Mouse (Mus musculus) liver, embryonic 13.5 days (tissue): Measurements from ENCODE around the gene Zfp580. TPM values are rescaled to one million over a fixed set of nuclear protein-coding genes. Genes with fewer than 3 reads are reported as not detected.
A peak's percentile ranks its signal among the peaks of the same experiment; 100 is the strongest.
"Not testable (repeated sequence)": the region's sequence is repeated elsewhere in the genome, so short reads cannot be mapped to it uniquely, and the experiment has no call there.

ENCODE experiments used
- ATAC-seq: fragments of 200-750 bp; cut with Nextera tagmentation; 2 replicates; pipeline ENCODE4 v1.8.0; 2017; ENCODE audit warnings: low read depth, mild to moderate bottlenecking, moderate number of reproducible peaks, moderate library complexity
- DNase-seq: peaks from one replicate; pipeline ENCODE4 v3.0.0; 2022
- H3K27ac ChIP-seq: fragments of 300-500 bp; sonication (generic); 2 replicates; pipeline ENCODE4 v1.5.1; 2015; ENCODE audit warnings: moderate library complexity, mild to moderate bottlenecking, inconsistent platforms
- H3K27me3 ChIP-seq: fragments of 300-500 bp; sonication (generic); 2 replicates; pipeline ENCODE4 v1.6.1; 2015; ENCODE audit warnings: mild to moderate bottlenecking, inconsistent platforms
- H3K36me3 ChIP-seq: fragments of 300-500 bp; sonication (generic); 2 replicates; pipeline ENCODE4 v1.6.1; 2015; ENCODE audit warnings: mild to moderate bottlenecking, inconsistent platforms
- H3K4me1 ChIP-seq: fragments of 300-500 bp; sonication (generic); replicated peaks from 2 replicates; pipeline ENCODE4 v1.6.1; 2015; ENCODE audit warnings: inconsistent platforms
- H3K4me2 ChIP-seq: fragments of 300-500 bp; sonication (generic); 2 replicates; pipeline ENCODE4 v1.6.1; 2015; ENCODE audit warnings: inconsistent platforms, mild to moderate bottlenecking, moderate library complexity
- H3K4me3 ChIP-seq: fragments of 300-500 bp; sonication (generic); replicated peaks from 2 replicates; pipeline ENCODE4 v1.5.1; 2015; ENCODE audit warnings: mild to moderate bottlenecking, inconsistent platforms
- H3K9ac ChIP-seq: fragments of 300-500 bp; sonication (generic); 2 replicates; pipeline ENCODE4 v1.6.1; 2015; ENCODE audit warnings: mild to moderate bottlenecking, inconsistent platforms
- H3K9me3 ChIP-seq: fragments of 300-500 bp; sonication (generic); replicated peaks from 2 replicates; pipeline ENCODE4 v1.6.1; 2016; ENCODE audit warnings: inconsistent platforms
- WGBS: fragments of 180-500 bp; shearing (Covaris S2); methylation state at CpG from one replicate; pipeline ENCODE4 v1.1.7; 2015; ENCODE audit not compliant: insufficient replicate concordance; 5-methylcytosine and 5-hydroxymethylcytosine counted together
- polyA plus RNA-seq: library from polyadenylated mRNA; unstranded; fragments of >200 nt; fragmentation: Nextera tagmentation; extraction: Ambion mirVana; gene quantifications from 2 replicates; pipeline ENCODE4 v1.2.1, GENCODE M21; 2015

Gene Zfp580
- polyA plus RNA-seq: 2.2 and 2.7 TPM in 2 replicates

DNA sequence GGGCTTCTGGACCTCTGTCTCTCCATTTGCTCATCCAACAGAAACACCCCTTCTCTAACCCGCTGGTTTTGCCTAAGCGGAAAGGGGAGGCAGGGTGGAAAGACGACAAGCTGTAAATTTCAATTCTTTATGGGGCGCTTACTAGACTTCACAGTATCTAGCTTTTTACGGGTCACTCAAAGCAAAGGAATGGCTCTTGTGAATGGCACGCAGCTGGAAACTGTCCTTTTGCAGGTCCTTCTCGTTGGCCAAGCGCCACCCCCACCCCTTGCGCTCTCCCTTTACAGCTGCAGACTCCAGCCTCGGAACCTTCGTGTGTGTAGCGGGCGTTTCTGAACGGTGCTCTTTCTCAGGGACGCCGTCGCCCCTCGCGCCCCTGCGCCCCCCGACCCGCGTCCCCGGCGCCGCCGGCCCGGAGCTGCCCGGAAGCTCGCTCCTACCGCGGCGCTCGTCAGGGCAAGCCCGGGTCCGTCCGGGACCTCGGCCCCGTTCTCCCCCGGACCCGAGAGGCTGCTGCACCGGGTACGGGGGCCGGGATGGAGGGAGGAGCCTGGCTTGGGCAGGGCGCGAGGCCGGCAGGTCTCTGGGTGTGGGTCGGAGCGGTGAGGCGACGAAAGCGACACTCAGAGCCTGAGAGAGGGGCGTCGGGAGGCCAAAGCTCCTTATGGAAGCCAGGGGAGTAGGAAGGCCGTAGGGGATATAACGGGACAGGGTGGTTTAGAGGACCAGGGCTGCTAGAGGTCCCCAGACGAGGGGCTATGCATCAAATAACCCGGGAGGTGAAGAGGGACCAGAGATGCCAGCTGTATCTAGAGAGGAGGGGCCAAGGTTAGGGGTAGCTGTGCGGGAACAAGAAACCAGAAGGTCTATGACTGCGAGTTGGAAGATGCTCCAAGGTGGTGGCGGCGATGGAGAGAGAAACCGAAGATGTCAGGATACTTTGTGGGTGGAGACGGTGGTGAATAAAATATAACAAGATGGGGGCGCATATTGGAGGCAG is at the start of gene Zfp580:
Gene Zfp580 (plus strand): TSS at position 346 of the 1,000 bp plus-strand sequence.
- WGBS: 1% methylated on average over 65 of the region's 65 CpGs
- Histone ChIP-seq H3K4me1 (peaks cover 28% of the 10 kb centered on the region), H3K4me3 (peak within 1 kb of the TSS; percentile 63), H3K27ac (no peak within 1 kb of the TSS), H3K4me2 (peak within 1 kb of the TSS; percentile 71), H3K27me3 (peaks cover 81% of the 10 kb centered on the region), H3K9ac (peak within 1 kb of the TSS; percentile 73), H3K36me3 (no peaks in the 10 kb centered on the region), H3K9me3 (no peaks in the 10 kb centered on the region)
- DNase-seq (no peak), ATAC-seq (peak; percentile 53)

DNA sequence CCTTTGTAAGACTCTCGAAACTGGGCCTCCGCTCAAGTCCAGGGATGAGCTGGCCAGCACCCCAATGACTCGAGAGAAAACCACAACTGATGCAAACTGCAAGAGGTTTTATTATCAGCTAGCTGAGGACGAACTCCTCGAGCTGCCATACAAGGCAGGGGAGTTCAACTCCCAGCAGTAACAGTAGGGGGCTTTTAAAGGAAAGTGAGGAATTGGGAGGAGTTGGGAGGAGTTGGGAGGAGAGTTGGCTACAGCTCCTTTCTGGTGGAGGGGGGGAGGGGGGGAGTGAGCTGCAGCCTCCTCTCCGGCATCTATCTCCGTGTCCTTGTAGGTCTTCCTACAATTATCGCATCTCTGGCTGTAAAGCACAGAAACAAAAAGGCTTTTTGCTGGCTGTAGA is 48.5 kb upstream of the Zfp580 start:
- WGBS: 65% methylated on average over 8 of the region's 8 CpGs
- not testable (repeated sequence) for H3K4me3 ChIP-seq, H3K4me1 ChIP-seq, ATAC-seq, H3K4me2 ChIP-seq, H3K27me3 ChIP-seq, DNase-seq, H3K9me3 ChIP-seq, H3K27ac ChIP-seq, H3K9ac ChIP-seq
- H3K36me3 ChIP-seq: peaks cover 16% of the 10 kb centered on the region

GRCm38 (mm10) chr7:5008229-5008628 is 43.1 kb upstream of the Zfp580 start:
- Histone ChIP-seq H3K4me3 (no peak overlapping the region), H3K9ac (no peak overlapping the region), H3K27ac (no peak overlapping the region), H3K36me3 (peaks cover 68% of the 10 kb centered on the region), H3K9me3 (no peaks in the 10 kb centered on the region), H3K4me2 (no peak overlapping the region), H3K27me3 (no peaks in the 10 kb centered on the region), H3K4me1 (peaks cover 8% of the 10 kb centered on the region)
- 90% methylated on average over 26 of the region's 26 CpGs for WGBS
- DNase-seq: no peak
- ATAC-seq: no peak

DNA sequence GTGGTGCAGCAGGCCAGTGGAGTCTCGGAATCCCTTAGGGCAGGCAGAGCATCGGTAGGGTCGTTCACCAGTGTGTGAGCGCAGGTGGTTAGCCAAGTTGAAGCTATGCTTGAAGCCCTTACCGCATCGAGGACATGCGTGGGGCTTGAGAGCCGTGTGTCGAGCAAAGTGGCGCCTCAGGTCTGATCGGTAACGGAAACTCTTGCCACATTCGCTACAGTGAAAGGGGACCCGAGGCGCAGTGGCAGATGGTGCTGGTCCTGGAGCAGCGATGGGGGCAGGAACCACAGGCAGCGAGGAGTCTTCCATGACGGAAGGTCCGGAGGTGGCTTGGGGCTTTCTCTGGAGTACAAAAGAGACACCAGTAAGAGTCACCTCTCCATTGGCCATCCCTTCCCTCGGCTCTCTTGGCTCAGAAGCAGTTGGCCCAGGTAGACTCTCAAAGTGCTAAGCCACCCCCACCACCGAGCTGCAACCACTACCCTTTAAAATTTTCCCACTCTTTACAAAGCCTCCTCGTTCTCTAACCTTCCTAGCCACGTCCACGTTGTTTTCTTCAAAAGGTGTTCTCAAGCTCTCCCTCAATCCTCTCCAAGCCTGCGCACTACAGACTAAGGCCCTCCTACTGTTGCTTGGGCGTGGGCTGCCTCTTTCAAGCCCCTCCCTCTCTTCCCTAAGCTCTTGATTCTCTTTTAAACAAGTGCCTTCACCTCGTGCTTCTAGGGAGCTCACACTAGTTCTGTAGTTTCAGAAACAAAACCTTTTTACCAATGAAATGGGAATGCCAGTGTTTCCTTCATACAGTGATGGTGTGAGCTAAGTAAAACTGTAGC is 38.4 kb upstream of the Zfp580 start:
- ATAC-seq: no peak
- Histone ChIP-seq H3K4me2 (peak overlapping the region; percentile 88), H3K9ac (peak overlapping the region; percentile 50), H3K4me3 (peak overlapping the region; percentile 80; the same call in 1 of the 2 replicates), H3K27me3 (no peaks in the 10 kb centered on the region), H3K27ac (peak overlapping the region; percentile 98; the same call in 1 of the 2 replicates), H3K4me1 (peaks cover 29% of the 10 kb centered on the region), H3K36me3 (peaks cover 63% of the 10 kb centered on the region), H3K9me3 (peaks cover 4% of the 10 kb centered on the region; the same call in 1 of the 2 replicates)
- DNase-seq: no peak
- 81% methylated on average over 27 of the region's 27 CpGs for WGBS

GRCm38 (mm10) chr7:5014251-5015117 is 36.9 kb upstream of the Zfp580 start, which contains the start of the genes Zfp524 and Fiz1:
Gene Zfp524, plus strand, starts transcription at chr7:5014415.
Gene Fiz1, minus strand, starts transcription at chr7:5014697.
- H3K4me1 ChIP-seq: peaks cover 39% of the 10 kb centered on the region
- peak within 1 kb of the TSS; percentile 80 for H3K4me3 ChIP-seq
- peak; percentile 74 for ATAC-seq
- under 1% methylated on average over 42 of the region's 42 CpGs for WGBS
- H3K9ac ChIP-seq: peak within 1 kb of the TSS; percentile 85
- H3K9me3 ChIP-seq: peaks cover 4% of the 10 kb centered on the region; the same call in 1 of the 2 replicates
- no peaks in the 10 kb centered on the region for H3K27me3 ChIP-seq
- H3K36me3 ChIP-seq: peaks cover 52% of the 10 kb centered on the region
- H3K27ac ChIP-seq: peak within 1 kb of the TSS; percentile 98
- H3K4me2 ChIP-seq: peak within 1 kb of the TSS; percentile 88
- DNase-seq: peak; percentile 93

DNA sequence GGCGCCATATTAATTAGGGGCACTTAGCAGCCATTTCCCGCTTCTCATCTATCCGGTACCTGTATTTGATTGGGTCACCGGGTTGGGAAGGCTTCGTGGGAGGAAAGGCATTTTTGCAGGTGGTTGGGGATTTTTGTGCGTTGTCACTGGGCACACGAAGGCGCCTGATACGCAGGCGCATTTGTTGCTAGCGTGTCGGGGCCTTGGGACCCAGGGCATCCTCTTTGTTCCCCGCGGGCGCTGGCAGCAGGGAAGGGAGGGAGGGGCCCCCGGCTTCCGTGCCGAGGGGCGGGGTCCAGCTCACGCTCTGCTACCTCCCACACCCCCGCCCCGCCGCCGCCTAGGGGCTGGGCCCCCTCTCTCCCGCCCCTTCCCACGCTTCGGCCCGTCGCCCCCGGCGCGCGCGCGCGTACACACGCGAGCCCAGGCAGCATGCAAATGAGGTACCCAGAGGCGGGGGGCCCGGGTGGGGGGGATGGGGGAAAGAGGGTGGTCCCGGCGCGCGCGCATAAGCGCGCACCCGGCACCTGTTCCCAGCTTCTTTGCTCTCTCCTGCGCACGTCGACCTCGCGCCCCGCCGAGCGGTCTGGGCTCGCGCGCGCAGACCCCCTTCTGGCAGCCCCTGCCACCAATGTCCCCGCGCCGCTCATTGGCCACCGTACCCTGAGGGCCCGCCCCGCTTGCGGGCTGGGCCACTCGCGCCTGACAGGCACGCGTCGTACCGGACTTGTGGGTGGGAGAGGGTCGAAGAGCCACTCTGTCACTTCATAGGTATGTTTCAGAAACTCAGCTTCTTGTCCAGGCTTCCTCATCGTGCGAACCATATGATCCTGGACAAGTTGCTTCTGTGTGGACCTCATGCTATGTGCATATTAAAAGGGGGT is 36.0 kb upstream of the Zfp580 start, which contains the start of gene Gm44973:
Gene Gm44973 (plus strand): TSS at position 379 of the 884 bp plus-strand sequence.
- H3K9me3 ChIP-seq: peaks cover 4% of the 10 kb centered on the region; the same call in 1 of the 2 replicates
- under 1% methylated on average over 71 of the region's 76 CpGs for WGBS
- H3K36me3 ChIP-seq: peaks cover 43% of the 10 kb centered on the region
- H3K27me3 ChIP-seq: no peaks in the 10 kb centered on the region
- ATAC-seq (peak; percentile 74), DNase-seq (peak; percentile 85)
- H3K9ac ChIP-seq: peak within 1 kb of the TSS; percentile 85
- H3K4me1 ChIP-seq: peaks cover 41% of the 10 kb centered on the region
- H3K4me2 ChIP-seq: peak within 1 kb of the TSS; percentile 88
- peak within 1 kb of the TSS; percentile 80 for H3K4me3 ChIP-seq
- H3K27ac ChIP-seq: peak within 1 kb of the TSS; percentile 98

- no peak for ATAC-seq
- peak overlapping the region; percentile 98 for H3K27ac ChIP-seq
- peaks cover 36% of the 10 kb centered on the region for H3K36me3 ChIP-seq
- 43% methylated on average over 3 of the region's 3 CpGs for WGBS
- H3K9me3 ChIP-seq: peaks cover 4% of the 10 kb centered on the region; the same call in 1 of the 2 replicates
- H3K4me3 ChIP-seq: peak overlapping the region; percentile 80
- H3K4me2 ChIP-seq: peak overlapping the region; percentile 88
- no peak for DNase-seq
- no peaks in the 10 kb centered on the region for H3K27me3 ChIP-seq
- peak overlapping the region; percentile 85 for H3K9ac ChIP-seq
- H3K4me1 ChIP-seq: peaks cover 46% of the 10 kb centered on the region
These were observed 35.3 kb upstream of the Zfp580 start for GRCm38 (mm10) chr7:5016057-5016456.

DNA sequence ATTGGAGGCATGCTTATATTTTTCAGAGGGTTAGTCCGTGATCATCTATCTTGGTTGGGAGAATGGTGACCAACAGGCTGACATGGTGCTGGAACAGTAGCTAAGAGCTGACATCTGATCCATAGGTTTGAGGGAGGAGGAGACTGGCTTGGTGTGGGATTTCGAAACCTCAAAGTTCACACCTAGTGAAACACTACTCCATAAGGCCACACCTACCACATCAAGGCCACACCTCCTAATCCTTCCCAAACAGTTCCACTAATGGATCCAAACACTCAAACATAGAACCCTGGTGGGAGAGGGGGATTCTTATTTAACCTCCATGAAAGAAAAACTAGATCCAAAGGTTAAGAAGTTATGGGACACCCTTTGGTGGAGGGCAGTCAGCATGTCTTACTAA is 34.4 kb upstream of the Zfp580 start:
- 89% methylated on average over 2 of the region's 2 CpGs for WGBS
- no peak for ATAC-seq
- H3K4me2 ChIP-seq: no peak overlapping the region
- no peak for DNase-seq
- H3K36me3 ChIP-seq: peaks cover 32% of the 10 kb centered on the region
- H3K9ac ChIP-seq: no peak overlapping the region
- no peak overlapping the region for H3K27ac ChIP-seq
- peaks cover 4% of the 10 kb centered on the region; the same call in 1 of the 2 replicates for H3K9me3 ChIP-seq
- H3K27me3 ChIP-seq: no peaks in the 10 kb centered on the region
- H3K4me1 ChIP-seq: peaks cover 55% of the 10 kb centered on the region
- H3K4me3 ChIP-seq: no peak overlapping the region

DNA sequence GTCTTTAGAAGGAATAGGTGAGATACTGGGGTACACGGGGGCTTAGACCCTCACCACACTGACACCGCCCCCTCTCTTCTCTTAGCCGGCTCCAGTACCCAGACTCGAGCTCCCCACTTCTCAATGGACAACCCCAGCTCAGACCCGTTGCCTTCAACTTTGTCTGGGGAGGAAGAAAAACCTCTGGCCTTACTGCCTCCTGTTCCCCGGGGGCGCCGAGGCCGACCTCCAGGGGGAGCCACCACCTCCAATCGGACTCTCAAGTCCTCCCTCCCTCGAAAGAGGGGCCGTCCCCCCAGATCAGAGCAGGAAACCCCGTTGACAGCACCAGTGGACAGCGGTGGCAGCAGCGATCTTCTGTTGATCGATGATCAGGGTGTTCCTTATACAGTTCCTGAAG is 34.0 kb upstream of the Zfp580 start:
- Histone ChIP-seq H3K9me3 (peaks cover 4% of the 10 kb centered on the region; the same call in 1 of the 2 replicates), H3K27ac (no peak overlapping the region), H3K27me3 (no peaks in the 10 kb centered on the region), H3K4me2 (no peak overlapping the region), H3K4me1 (peaks cover 59% of the 10 kb centered on the region), H3K9ac (no peak overlapping the region), H3K36me3 (peaks cover 32% of the 10 kb centered on the region), H3K4me3 (no peak overlapping the region)
- no peak for DNase-seq
- no peak for ATAC-seq
- WGBS: 85% methylated on average over 16 of the region's 16 CpGs
